Mouse (Mus musculus): Measurements from ENCODE around the gene Palmd.

The Palmd gene

DNA sequence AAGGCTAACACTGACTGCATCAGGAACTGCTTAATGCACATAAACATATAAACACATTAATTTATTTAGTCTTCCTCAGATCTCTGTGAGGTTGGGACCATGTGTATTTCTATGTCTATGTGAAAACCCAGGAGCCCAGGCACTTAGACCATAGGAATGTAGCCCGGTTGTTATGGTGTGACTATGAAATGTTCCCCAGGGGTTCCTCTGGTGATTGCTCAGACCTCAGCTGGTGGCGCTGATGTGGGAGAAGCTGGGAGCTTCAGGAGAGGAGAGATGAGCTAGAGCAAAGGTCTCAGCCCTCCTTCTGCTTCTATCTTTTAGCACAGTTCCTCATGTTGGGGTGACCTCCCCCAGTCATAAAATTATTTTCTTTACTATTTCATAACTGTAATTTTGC lies 8.4 kb downstream of the Palmd start:
- in situ Hi-C loops (cut with MboI, MseI) = no loop called here

DNA sequence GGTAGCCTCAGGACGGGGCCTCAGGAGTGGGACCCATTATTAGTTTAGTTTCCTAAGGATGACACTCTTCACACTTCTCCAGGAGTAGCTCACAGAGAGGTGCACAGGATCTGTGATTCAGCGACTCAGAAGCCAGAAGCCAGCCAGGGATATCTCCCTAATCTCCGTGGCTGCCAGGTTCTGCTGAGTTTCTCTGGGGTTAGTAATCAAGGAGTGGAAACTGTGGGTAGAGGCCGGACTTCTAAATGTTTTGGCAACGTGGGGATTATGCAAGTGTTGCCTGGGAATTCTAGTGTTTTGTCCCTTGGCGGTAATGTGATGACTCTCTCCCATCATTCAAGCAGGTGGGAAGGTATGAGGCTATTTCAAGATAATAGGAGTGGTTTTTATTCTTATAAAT lies 13.7 kb downstream of the Palmd start:
- in situ Hi-C loops (cut with MboI, MseI) = no loop called here

DNA sequence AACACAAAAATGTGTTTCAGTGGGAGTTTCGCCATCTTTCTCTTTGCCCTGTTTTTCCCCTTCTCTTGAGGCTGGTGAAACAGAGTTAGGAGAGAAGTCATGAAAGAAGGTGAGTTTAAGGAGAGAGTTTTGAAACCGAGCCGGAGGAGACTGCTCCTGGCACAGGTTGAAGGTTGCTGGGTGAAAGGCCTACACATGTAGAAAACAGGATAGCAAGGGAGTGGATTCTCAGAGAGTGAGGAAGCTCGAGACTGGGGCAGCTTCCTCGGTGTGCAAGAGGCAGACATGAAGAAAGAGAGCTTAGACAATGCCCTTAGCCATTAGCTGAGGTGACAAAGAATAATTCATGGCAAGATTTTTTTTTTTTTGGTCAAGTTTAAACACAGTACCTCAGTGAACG lies 15.4 kb downstream of the Palmd start:
- in situ Hi-C loops (cut with MboI, MseI) = no loop called here

- in situ Hi-C loops (cut with MboI, MseI) = no loop called here
These were observed 16.4 kb downstream of the Palmd start for GRCm38 (mm10) chr3:116952242-116952899.

DNA sequence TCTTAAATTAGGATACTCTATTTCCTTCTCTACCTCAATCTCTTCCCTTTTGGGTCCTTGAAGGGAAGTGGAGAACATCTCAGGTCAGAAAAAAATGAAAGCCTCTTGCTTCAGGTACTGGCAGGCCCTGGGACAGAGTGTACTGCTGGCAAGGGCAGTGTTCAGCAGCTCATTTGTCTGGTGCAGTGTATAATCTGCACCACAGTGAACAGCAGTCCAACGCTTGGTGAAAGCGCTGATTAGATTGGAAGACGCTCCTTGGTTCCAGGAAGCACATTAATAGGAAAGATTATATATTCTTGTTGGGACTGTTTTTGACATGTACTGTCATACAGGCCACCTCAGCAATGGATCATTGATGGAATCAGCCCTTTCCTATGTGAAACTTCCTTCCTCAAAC lies 17.3 kb downstream of the Palmd start:
- in situ Hi-C loops (cut with MboI, MseI) = no loop called here

- in situ Hi-C loops (cut with MboI, MseI) = no loop called here
These were observed 18.1 kb downstream of the Palmd start for GRCm38 (mm10) chr3:116950665-116951115.

DNA sequence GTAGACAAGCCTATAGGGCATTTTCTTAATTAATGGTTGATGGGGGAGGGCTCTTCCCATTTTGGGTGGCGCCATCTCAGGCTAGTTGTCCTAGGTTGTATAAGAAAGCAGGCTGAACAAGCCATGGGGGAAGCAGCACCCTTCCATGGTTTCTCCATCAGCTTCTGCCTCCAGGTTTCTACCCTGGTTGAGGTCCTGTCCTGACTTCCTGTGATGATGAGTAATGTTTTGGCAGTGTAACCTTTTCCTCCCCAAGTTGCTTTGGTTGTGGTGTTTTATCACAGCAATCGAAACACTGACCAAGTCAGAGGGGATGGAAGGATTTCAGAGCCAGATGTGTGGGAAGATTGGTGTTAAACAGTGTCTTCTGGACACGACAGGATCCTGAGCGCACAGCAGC lies 22.3 kb downstream of the Palmd start:
- in situ Hi-C loops (cut with MboI, MseI) = no loop called here

DNA sequence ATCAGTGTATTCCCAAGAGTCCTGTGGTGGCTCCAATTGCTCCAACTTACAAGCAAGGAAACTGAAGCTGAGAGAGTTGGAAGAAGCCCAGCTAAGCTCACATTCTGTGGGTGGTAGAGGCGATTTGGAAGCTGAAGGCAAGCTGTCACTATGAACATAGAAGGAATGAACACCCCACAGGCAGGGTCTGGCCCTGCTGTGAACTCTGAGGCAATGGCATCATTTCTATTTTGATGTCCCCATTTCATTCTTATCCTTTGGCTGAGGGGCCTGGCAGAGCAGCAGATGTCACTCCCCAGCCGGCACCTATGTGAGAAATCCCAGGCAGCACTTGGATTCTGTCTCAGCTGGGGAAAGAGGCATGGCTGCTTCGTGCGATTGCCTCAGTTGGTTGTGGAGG lies 25.4 kb downstream of the Palmd start:
- in situ Hi-C loops (cut with MboI, MseI) = no loop called here

DNA sequence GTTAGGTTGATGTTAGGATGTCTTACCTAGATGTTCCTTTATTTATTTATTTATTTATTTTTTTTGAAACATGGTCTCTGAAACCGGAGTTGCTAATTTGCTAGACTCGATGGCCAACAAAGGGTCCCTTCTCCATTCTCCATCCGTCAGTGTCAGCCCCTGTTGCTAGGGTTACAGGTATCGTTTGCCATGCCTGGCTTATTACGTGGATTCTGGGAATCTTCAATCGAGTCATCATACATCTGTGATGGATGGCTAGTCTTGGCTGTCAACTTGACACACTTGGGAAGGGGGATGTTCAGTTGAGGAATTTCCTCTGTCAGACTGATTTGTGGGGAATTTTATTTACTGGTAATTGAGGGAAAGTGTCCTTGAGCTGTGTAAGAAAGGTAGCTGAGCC lies 26.0 kb downstream of the Palmd start:
- in situ Hi-C loops (cut with MboI, MseI) = no loop called here

- in situ Hi-C loops (cut with MboI, MseI) = no loop called here
These were observed 27.1 kb downstream of the Palmd start for GRCm38 (mm10) chr3:116941559-116942117.

GRCm38 (mm10) chr3:116940804-116941558 lies 27.8 kb downstream of the Palmd start:
- in situ Hi-C loops (cut with MboI, MseI) = no loop called here

- in situ Hi-C loops (cut with MboI, MseI) = no loop called here
These were observed 31.7 kb downstream of the Palmd start for GRCm38 (mm10) chr3:116936934-116937691.

DNA sequence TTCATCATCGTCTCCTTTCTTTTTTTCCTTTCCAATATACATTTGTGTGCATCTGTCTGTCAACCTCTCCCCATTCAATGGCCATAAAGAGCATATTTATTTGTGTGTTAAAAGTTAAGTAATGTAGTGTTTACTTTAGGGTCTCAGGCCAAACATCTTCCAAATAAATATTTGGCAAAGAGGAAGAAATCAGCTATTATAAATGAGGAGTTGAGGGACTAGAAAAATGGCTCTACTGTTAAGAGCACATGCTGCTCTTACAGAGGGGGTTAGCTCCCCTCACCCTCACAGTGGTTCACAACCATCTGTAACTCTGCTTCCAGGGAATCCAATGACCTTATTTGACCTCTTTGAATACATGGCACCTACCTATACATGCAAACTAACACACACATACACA lies 35.6 kb downstream of the Palmd start:
- in situ Hi-C loops (cut with MboI, MseI) = no loop called here

DNA sequence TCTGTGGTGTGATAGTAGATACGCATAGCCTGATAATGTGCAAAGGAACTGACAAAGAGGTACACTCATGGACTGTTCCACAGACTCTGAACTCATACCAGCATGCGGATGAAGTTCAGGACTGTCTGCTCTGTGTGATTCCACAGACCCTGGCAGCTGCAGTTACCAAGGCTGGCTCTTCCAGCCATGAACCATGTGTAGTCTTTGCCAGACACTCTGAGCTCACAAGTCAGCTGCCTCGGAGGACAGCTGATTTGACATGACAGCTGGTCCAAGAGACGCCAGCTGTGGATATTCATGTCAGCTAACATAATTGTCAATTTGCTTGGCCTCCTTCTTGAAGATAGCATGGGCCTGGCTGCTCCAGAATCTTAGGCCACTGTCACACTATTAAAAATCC lies 39.8 kb downstream of the Palmd start:
- in situ Hi-C loops (cut with MboI, MseI) = no loop called here

GRCm38 (mm10) chr3:116923042-116923441 lies 45.7 kb downstream of the Palmd start:
- in situ Hi-C loops (cut with MboI, MseI) = no loop called here

- in situ Hi-C loops (cut with MboI, MseI) = no loop called here
These were observed 47.3 kb downstream of the Palmd start for GRCm38 (mm10) chr3:116921535-116921934.

DNA sequence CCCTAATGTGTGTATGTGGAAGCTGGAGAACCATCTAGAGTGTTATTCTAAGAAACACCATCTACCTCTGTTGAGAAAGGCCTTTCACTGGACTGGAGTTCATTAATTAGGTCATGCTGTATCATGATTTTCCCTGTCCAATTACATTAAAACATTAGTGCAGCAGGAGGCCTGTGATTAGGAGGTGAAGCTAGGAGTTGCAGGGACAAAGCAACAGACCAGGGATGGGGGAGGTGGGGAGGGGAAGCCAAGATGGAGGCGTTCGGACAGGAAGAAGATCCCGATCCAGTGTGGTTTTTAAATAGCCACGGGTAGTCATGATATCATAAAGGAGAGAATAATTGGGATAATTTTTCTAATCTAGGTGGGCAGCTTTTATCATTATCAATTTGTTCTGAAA lies 51.8 kb downstream of the Palmd start:
- in situ Hi-C loops (cut with MboI, MseI) = no loop called here

DNA sequence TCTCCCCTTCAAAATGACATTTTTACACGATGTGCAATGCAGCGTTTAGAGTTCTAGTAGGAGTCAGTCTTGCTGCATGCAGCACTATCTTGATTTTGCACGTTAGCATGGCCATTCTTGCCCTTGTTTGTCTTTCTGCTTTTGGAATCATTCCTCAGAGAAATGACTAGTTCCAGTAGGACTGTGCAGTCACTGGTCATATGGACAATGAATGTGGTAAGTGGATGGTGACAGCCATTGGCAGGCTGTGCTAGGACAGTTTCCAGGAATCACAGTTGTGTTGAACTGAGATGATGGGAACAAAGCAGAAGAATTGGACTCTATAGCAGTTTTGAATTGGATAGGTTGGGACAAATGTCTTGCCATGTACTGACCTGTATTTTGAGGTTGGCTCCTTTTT lies 53.9 kb downstream of the Palmd start:
- in situ Hi-C loops (cut with MboI, MseI) = no loop called here

GRCm38 (mm10) chr3:116914374-116914773 lies 54.4 kb downstream of the Palmd start:
- in situ Hi-C loops (cut with MboI, MseI) = no loop called here

GRCm38 (mm10) chr3:116906596-116906995 lies 62.2 kb downstream of the Palmd start:
- in situ Hi-C loops (cut with MboI, MseI) = no loop called here

GRCm38 (mm10) chr3:116905898-116906297 lies 62.9 kb downstream of the Palmd start:
- in situ Hi-C loops (cut with MboI, MseI) = no loop called here

DNA sequence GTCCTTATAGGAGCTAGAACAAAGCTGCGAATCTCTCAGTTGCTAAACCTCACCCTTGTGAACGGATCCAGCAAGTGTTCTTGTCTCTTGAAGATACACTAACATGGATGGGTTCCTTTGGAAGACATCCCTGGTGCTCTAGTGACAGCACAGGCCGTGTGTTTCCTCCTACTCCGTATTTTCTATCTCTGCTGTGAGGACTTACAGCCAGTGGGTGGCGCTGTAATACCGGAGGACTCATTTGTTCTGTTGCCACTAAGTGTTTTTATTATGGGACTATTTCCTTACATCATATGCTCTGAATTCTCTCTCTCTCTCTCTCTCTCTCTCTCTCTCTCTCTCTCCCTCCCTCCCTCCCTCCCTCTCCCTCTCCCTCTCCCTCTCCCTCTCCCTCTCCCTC lies 64.6 kb downstream of the Palmd start:
- in situ Hi-C loops (cut with MboI, MseI) = no loop called here
